Mouse (Mus musculus): ENCODE data around the gene BC048671.

DNA sequence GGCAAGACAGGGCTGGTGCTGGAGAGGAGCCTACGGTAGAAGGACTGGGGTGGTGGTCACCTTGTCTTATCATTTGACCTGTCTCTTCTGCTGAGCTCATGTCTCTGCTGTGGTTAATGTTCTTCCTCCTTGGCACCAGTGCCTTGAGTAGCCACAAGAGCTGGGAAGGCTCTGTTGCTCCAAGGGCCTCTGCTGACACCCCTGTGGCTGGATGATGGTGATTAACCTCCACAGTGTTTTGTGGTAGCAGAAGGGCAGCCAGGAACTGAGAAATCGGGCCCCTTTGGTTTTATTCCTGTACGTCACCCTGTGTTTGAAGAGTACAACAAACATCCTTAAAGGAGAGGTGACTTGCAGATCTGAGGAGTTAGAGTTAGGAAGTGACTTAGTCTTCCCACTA is 33.2 kb downstream of the BC048671 start:
- TF ChIP-seq CHD2 (IDR thresholded peaks at IDR 0.05; ENCODE audit: low read depth, low read length) (no peak), ZC3H11A (IDR thresholded peaks at IDR 0.05; ENCODE audit: borderline replicate concordance, low read depth, low read length) (no peak)

All from ES-E14 (cell line).